Mouse (Mus musculus) heart, embryonic 12.5 days (tissue): ENCODE results near the gene Zdhhc14. TPM values are rescaled to one million over a fixed set of nuclear protein-coding genes. Genes with fewer than 3 reads are reported as not detected.

ENCODE experiments used
- ATAC-seq: fragments of 200-750 bp; cut with Nextera tagmentation; 2 replicates; pipeline ENCODE4 v1.8.0; 2017; ENCODE audit warnings: moderate TSS enrichment, moderate library complexity; ENCODE audit not compliant: insufficient number of reproducible peaks, low FRiP score
- H3K27ac ChIP-seq: fragments of 300-500 bp; sonication (generic); 2 replicates; pipeline ENCODE4 v1.5.1; 2016; ENCODE audit warnings: mild to moderate bottlenecking, moderate library complexity; ENCODE audit not compliant: poor library complexity, severe bottlenecking
- H3K27me3 ChIP-seq: fragments of 300-500 bp; sonication (generic); replicated peaks from 2 replicates; pipeline ENCODE4 v1.6.1; 2016; ENCODE audit warnings: mild to moderate bottlenecking, moderate library complexity
- H3K36me3 ChIP-seq: fragments of 300-500 bp; sonication (generic); 2 replicates; pipeline ENCODE4 v1.6.1; 2016; ENCODE audit warnings: mild to moderate bottlenecking, moderate library complexity
- H3K4me1 ChIP-seq: fragments of 300-500 bp; sonication (generic); replicated peaks from 2 replicates; pipeline ENCODE4 v1.6.1; 2016; ENCODE audit warnings: mild to moderate bottlenecking
- H3K4me2 ChIP-seq: fragments of 300-500 bp; sonication (generic); 2 replicates; pipeline ENCODE4 v1.6.1; 2016; ENCODE audit warnings: mild to moderate bottlenecking, moderate library complexity
- H3K4me3 ChIP-seq: fragments of 300-500 bp; sonication (generic); 2 replicates; pipeline ENCODE4 v1.5.1; 2016; ENCODE audit warnings: mild to moderate bottlenecking
- H3K9ac ChIP-seq: fragments of 300-500 bp; sonication (generic); 2 replicates; pipeline ENCODE4 v1.6.1; 2016; ENCODE audit warnings: mild to moderate bottlenecking, moderate library complexity
- H3K9me3 ChIP-seq: fragments of 300-500 bp; sonication (generic); replicated peaks from 2 replicates; pipeline ENCODE4 v1.6.1; 2016; ENCODE audit warnings: mild to moderate bottlenecking, moderate library complexity
- WGBS: fragments of 180-500 bp; shearing (Covaris S2); methylation state at CpG from one replicate; pipeline ENCODE4 v1.1.7; 2016; 5-methylcytosine and 5-hydroxymethylcytosine counted together
- polyA plus RNA-seq: library from polyadenylated mRNA; unstranded; fragments of >200 nt; fragmentation: Nextera tagmentation; extraction: Ambion mirVana; gene quantifications from 2 replicates; pipeline ENCODE4 v1.2.1, GENCODE M21; 2016

Zdhhc14 gene
- polyA plus RNA-seq, 1 experiment from 2014 or later, result 1.6 TPM

DNA sequence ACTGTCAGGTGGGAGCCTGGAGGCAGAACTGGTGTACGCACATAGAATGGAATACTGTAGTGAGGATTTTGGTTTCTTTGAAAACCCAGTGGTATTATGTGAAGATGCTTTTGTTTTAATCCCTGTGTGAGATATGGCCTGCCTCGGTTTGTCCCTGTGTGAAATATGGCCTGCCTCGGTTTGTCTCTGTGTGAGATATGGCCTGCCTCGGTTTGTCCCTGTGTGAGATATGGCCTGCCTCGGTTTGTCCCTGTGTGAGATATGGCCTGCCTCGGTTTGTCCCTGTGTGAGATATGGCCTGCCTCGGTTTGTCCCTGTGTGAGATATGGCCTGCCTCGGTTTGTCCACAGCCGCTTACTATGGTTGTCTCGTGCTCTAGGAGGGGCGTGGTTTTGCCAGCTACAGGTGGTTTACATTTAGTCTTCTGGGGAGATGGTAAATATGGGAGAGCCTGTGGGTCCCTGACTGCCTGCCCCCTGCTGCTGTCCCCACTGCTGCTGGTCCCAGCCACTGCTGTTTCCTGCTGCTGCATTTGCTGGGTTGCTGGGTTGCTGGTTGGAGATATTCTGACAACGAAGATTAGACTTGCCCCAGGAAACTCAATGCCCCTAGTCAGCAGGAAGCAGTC lies 299.9 kb downstream of the Zdhhc14 start:
- WGBS, result 77% methylated on average over 12 of the region's 12 CpGs
- Histone ChIP-seq H3K9me3 (peaks cover 3% of the 10 kb centered on the region; the same call in 1 of the 2 replicates), H3K9ac (no peak overlapping the region), H3K4me3 (no peak overlapping the region), H3K4me2 (no peak overlapping the region), H3K4me1 (peaks cover 11% of the 10 kb centered on the region), H3K27me3 (no peaks in the 10 kb centered on the region), H3K36me3 (no peaks in the 10 kb centered on the region), H3K27ac (no peak overlapping the region)
- no peak for ATAC-seq

DNA sequence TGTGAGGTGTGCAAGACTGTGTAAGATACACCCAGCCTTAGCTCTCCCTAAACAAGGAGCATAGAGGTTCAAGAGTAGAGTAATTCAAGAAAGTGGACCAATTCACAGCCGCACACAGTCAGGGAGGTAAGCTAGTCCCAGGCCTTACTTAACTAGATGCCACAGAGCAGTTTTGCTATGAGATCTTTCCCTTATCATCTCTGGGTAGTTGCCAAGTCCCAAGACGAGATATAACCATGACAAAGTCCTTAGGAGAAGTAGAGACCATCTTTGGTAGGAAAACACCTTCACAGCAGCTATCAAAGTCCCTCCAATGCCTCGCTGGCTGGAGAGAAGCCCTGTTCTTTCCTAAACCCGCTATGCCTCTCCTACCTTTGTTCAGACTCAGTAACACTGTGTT lies 301.2 kb downstream of the Zdhhc14 start:
- Histone ChIP-seq H3K27me3 (no peaks in the 10 kb centered on the region), H3K9me3 (no peaks in the 10 kb centered on the region; the same call in 1 of the 2 replicates), H3K4me2 (no peak overlapping the region), H3K36me3 (no peaks in the 10 kb centered on the region), H3K27ac (no peak overlapping the region), H3K4me1 (peaks cover 24% of the 10 kb centered on the region), H3K9ac (no peak overlapping the region), H3K4me3 (no peak overlapping the region)
- ATAC-seq, result no peak
- 75% methylated on average over 4 of the region's 4 CpGs for WGBS

DNA sequence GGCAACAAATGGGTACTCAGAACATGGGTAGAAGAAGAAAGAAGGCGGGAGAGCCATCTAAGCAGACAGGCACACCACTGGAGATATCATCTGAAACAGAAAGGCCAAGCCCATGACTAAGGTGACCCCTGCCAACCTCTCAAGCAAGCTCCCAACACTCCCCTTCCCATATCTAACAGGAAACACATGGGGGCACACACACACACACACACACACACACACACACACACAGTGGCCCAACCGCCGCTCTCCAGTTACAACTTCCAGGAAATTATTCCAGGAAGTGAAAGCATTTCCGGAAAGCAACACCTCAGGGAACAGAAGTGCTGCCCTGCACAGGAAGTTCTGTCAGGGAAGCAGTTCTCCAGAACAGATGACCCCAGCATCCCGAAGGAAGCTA lies 301.9 kb downstream of the Zdhhc14 start:
- no peak overlapping the region for H3K4me2 ChIP-seq
- no peak overlapping the region for H3K27ac ChIP-seq
- 62% methylated on average over 5 of the region's 5 CpGs for WGBS

DNA sequence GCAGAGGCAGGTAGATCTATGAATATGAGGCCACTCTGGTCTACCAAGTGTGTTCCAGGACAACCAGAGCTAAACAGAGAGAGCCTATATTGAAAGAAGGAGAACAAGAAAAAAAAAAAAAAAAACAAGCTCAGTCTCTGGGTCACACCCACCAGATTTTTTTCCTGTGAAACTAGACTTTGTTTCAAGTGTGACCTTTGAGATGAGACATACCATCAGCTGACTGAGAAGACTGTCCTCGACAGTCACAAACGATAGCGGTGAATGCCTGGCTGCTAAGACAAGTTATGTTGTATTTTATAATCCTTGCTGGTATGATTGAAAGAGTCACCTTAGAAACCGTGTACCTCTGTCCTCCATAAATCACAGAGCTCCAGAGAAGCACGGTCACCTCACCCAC lies 303.0 kb downstream of the Zdhhc14 start:
- H3K27me3 ChIP-seq, result no peaks in the 10 kb centered on the region
- H3K4me3 ChIP-seq, result no peak overlapping the region
- no peaks in the 10 kb centered on the region; the same call in 1 of the 2 replicates for H3K9me3 ChIP-seq
- H3K27ac ChIP-seq, result no peak overlapping the region
- H3K4me1 ChIP-seq, result peaks cover 34% of the 10 kb centered on the region
- no peak overlapping the region for H3K9ac ChIP-seq
- H3K36me3 ChIP-seq, result no peaks in the 10 kb centered on the region
- WGBS, result 69% methylated on average over 5 of the region's 5 CpGs
- ATAC-seq, result no peak
- no peak overlapping the region for H3K4me2 ChIP-seq

More for the DNA sequence above, 301.9 kb downstream of the Zdhhc14 start:
- Histone ChIP-seq H3K4me1 (peaks cover 28% of the 10 kb centered on the region), H3K4me3 (no peak overlapping the region), H3K36me3 (no peaks in the 10 kb centered on the region), H3K27me3 (no peaks in the 10 kb centered on the region), H3K9me3 (no peaks in the 10 kb centered on the region; the same call in 1 of the 2 replicates), H3K9ac (no peak overlapping the region)
- no peak for ATAC-seq

- no peak overlapping the region for H3K27ac ChIP-seq
- no peak overlapping the region for H3K9ac ChIP-seq
- peaks cover 34% of the 10 kb centered on the region for H3K4me1 ChIP-seq
- 2% methylated on average over 5 of the region's 5 CpGs for WGBS
- no peaks in the 10 kb centered on the region for H3K27me3 ChIP-seq
- ATAC-seq, result peak; percentile 62; the same call in 1 of the 2 replicates
- H3K4me2 ChIP-seq, result no peak overlapping the region
- H3K9me3 ChIP-seq, result no peaks in the 10 kb centered on the region; the same call in 1 of the 2 replicates
- no peaks in the 10 kb centered on the region for H3K36me3 ChIP-seq
- H3K4me3 ChIP-seq, result no peak overlapping the region
Observed at GRCm38 (mm10) chr17:5795878-5796277, 303.5 kb downstream of the Zdhhc14 start.

DNA sequence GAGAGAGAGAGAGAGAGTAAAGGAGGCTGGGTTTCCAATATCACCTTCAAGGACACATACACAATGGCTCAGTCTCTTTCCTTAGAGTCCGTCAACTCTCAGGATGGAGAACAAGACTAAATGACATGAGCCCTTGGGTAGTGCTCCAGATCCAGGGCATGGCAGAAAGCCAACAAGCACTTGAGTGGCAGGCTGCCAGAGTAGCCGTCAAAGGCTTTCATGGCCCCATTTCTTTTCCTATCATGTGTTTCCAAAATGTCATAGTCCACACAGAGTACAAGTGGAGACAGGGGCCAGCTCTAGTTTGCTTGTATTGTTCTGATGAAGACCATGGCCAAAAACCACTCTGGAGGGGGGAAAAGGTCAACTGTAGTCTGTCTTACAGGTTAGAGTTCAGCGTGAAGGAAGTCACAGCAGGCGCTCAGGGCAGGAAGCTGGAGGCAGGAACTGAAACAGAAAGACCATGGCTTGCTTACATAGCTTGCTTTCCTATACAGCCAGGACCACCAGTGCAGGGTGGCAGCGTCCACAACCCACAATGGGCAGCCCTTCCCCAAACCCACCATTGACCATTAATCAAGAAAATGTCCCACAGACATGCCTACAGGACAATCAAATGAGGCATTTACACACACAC lies 304.9 kb downstream of the Zdhhc14 start:
- Histone ChIP-seq H3K9me3 (no peaks in the 10 kb centered on the region; the same call in 1 of the 2 replicates), H3K36me3 (no peaks in the 10 kb centered on the region), H3K27ac (no peak overlapping the region), H3K4me2 (no peak overlapping the region), H3K9ac (no peak overlapping the region), H3K4me3 (no peak overlapping the region), H3K27me3 (no peaks in the 10 kb centered on the region), H3K4me1 (peaks cover 38% of the 10 kb centered on the region)
- no peak; the same call in 1 of the 2 replicates for ATAC-seq
- 48% methylated on average over 5 of the region's 5 CpGs for WGBS

DNA sequence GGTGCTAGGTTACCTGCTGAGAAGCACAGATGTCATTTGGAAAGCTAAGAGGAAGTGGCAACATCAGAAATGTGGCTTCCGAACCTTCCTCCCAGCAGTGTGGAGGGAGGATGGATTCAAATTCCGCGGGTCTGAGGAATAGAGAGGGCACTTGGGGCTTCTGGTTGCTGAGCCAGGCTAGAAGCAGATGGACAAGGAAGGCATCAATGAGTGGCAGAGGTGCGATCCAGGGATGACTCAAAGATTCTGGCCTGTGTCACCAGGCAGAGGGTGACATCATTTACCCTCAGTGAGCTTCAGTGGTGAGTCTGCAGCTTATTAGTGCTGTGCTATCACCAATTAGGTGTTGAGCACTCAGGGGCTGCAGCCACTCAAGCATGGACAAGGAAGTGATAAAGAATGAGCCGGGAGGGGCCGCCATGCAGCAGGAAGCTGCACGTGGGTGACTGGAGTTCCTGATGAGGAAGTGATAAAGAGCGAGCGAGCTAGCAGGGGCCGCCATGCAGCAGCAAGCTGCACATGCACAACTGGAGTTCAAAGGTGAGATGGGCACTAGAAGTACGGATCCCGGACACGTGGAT lies 306.0 kb downstream of the Zdhhc14 start:
- H3K27me3 ChIP-seq, result no peaks in the 10 kb centered on the region
- 19% methylated on average over 13 of the region's 13 CpGs for WGBS
- no peaks in the 10 kb centered on the region for H3K36me3 ChIP-seq
- H3K9ac ChIP-seq, result no peak overlapping the region
- H3K9me3 ChIP-seq, result no peaks in the 10 kb centered on the region; the same call in 1 of the 2 replicates
- no peak overlapping the region for H3K27ac ChIP-seq
- H3K4me3 ChIP-seq, result no peak overlapping the region
- H3K4me2 ChIP-seq, result peak overlapping the region; percentile 14; the same call in 1 of the 2 replicates
- ATAC-seq, result peak; percentile 51; the same call in 1 of the 2 replicates
- H3K4me1 ChIP-seq, result peaks cover 40% of the 10 kb centered on the region

GRCm38 (mm10) chr17:5798900-5799299 lies 306.5 kb downstream of the Zdhhc14 start:
- H3K9me3 ChIP-seq, result no peaks in the 10 kb centered on the region; the same call in 1 of the 2 replicates
- H3K9ac ChIP-seq, result no peak overlapping the region
- no peak for ATAC-seq
- no peak overlapping the region for H3K27ac ChIP-seq
- no peaks in the 10 kb centered on the region for H3K27me3 ChIP-seq
- no peak overlapping the region for H3K4me2 ChIP-seq
- H3K4me3 ChIP-seq, result no peak overlapping the region
- 77% methylated on average over 5 of the region's 5 CpGs for WGBS
- peaks cover 40% of the 10 kb centered on the region for H3K4me1 ChIP-seq
- H3K36me3 ChIP-seq, result no peaks in the 10 kb centered on the region

DNA sequence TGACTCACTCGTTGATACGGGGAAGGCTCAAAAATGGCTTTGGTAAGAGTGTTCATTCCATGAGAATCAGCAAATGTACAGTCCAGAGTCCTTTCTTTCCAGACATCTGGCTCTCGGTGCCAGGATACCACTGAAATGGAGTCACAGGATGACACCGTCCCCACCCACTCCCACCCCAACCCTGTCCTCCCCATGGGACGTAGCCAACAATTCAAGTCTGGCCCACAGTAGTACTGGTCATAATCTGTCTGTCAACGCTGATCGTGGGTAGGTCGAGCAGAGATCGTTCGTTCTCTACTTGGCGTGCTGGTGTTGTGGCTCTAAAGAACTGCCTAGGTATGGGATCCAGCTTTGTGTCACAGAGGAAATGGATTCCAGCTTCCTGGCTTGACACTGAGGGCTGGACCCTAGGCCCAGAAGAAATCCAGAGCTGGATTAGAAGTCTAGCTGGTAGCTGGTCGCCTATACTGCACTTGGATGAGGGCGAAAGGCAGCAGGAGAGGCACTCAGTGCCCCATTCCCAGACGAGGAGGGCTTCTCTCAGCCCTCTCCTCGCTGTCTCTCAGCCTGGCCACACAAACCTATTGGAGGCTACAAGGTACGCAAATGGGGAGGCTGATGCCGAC lies 307.2 kb downstream of the Zdhhc14 start:
- no peak overlapping the region for H3K9ac ChIP-seq
- ATAC-seq, result no peak

GRCm38 (mm10) chr17:5800254-5800653 lies 307.9 kb downstream of the Zdhhc14 start:
- peaks cover 40% of the 10 kb centered on the region for H3K4me1 ChIP-seq
- no peak overlapping the region for H3K4me3 ChIP-seq
- no peak overlapping the region for H3K4me2 ChIP-seq
- H3K27ac ChIP-seq, result no peak overlapping the region
- no peak for ATAC-seq
- H3K27me3 ChIP-seq, result no peaks in the 10 kb centered on the region
- H3K9me3 ChIP-seq, result no peaks in the 10 kb centered on the region; the same call in 1 of the 2 replicates
- H3K9ac ChIP-seq, result no peak overlapping the region
- 85% methylated on average over 2 of the region's 2 CpGs for WGBS
- no peaks in the 10 kb centered on the region for H3K36me3 ChIP-seq

More for the DNA sequence above, 307.2 kb downstream of the Zdhhc14 start:
- H3K36me3 ChIP-seq, result no peaks in the 10 kb centered on the region
- no peaks in the 10 kb centered on the region; the same call in 1 of the 2 replicates for H3K9me3 ChIP-seq
- 62% methylated on average over 17 of the region's 17 CpGs for WGBS
- no peaks in the 10 kb centered on the region for H3K27me3 ChIP-seq
- no peak overlapping the region for H3K27ac ChIP-seq
- H3K4me1 ChIP-seq, result peaks cover 40% of the 10 kb centered on the region
- no peak overlapping the region for H3K4me3 ChIP-seq
- no peak overlapping the region for H3K4me2 ChIP-seq
